Comparison of ENCODE assay signal across 7 mouse cellular contexts in genomic region chr14:20836171-20836904, GRCm38 (mm10). TPM values are rescaled to one million over a fixed set of nuclear protein-coding genes. Genes with fewer than 3 reads are reported as not detected.
DNase-seq lines count a peak whose midpoint lies in the region; ATAC-seq and TF ChIP-seq lines count a peak whose summit lies in the region.

Gene Plau, plus strand, starts transcription at chr14:20836660.

- peak within 1 kb of the TSS; percentile 85 for H3K4me2 ChIP-seq in intestine, postnatal 0 days (replicated peaks; ENCODE audit: low read depth)
- peak within 1 kb of the TSS; percentile 97 for H3K4me2 ChIP-seq in limb, embryonic 13.5 days (replicated peaks)
- peak within 1 kb of the TSS; percentile 96 for H3K4me2 ChIP-seq in midbrain, embryonic 13.5 days (replicated peaks)

- no peaks in the 10 kb centered on the region for H3K36me3 ChIP-seq in intestine, postnatal 0 days (ENCODE audit: control insufficient read depth, insufficient read depth)
- no peaks in the 10 kb centered on the region for H3K36me3 ChIP-seq in limb, embryonic 13.5 days
- no peaks in the 10 kb centered on the region for H3K36me3 ChIP-seq in midbrain, embryonic 13.5 days

- ATAC-seq in intestine, postnatal 0 days, result peak; percentile 74
- peak; percentile 86 for ATAC-seq in limb, embryonic 13.5 days (ENCODE audit: low FRiP score, low read depth)
- ATAC-seq in midbrain, embryonic 13.5 days, result peak; percentile 95

- no peak for TF ChIP-seq CTCF in intestine, postnatal 0 days (IDR thresholded peaks at IDR 0.05; ENCODE audit: low read depth)

- DNase-seq in adrenal gland, adult 8-10 months, result peak; percentile 59
- peak; percentile 87 for DNase-seq in embryo, embryonic 10.5 days (ENCODE audit: low spot score)
- DNase-seq in heart, adult 11 months, result peak; percentile 98
- DNase-seq in spleen, postnatal 36 days (ENCODE audit: low spot score in 2 of 2), result peak; percentile 48 to 51

- H3K4me3 ChIP-seq in intestine, postnatal 0 days (ENCODE audit: low read depth, low read length), result peak within 1 kb of the TSS; percentile 50
- peak within 1 kb of the TSS; percentile 56 for H3K4me3 ChIP-seq in limb, embryonic 13.5 days
- peak within 1 kb of the TSS; percentile 52 for H3K4me3 ChIP-seq in midbrain, embryonic 13.5 days (replicated peaks)

- no peaks in the 10 kb centered on the region for H3K9me3 ChIP-seq in intestine, postnatal 0 days (ENCODE audit: control insufficient read depth)
- H3K9me3 ChIP-seq in limb, embryonic 13.5 days, result no peaks in the 10 kb centered on the region
- no peaks in the 10 kb centered on the region for H3K9me3 ChIP-seq in midbrain, embryonic 13.5 days

- peak within 1 kb of the TSS; percentile 48; the same call in 1 of the 2 replicates for H3K9ac ChIP-seq in intestine, postnatal 0 days (ENCODE audit: low read depth, low read length)
- H3K9ac ChIP-seq in limb, embryonic 13.5 days, result peak within 1 kb of the TSS; percentile 81
- peak within 1 kb of the TSS; percentile 73 for H3K9ac ChIP-seq in midbrain, embryonic 13.5 days (replicated peaks)

- WGBS in intestine, postnatal 0 days, result 1% methylated on average over 29 of the region's 33 CpGs
- WGBS in limb, embryonic 13.5 days, result under 1% methylated on average over 33 of the region's 33 CpGs
- under 1% methylated on average over 33 of the region's 33 CpGs for WGBS in midbrain, embryonic 13.5 days

- 0 out of 2 replicates have a peak, but pooled peaks cover 7% of the 10 kb centered on the region for H3K4me1 ChIP-seq in intestine, postnatal 0 days (replicated peaks; ENCODE audit: control insufficient read depth, insufficient read depth, low read length)
- peaks cover 16% of the 10 kb centered on the region for H3K4me1 ChIP-seq in limb, embryonic 13.5 days
- H3K4me1 ChIP-seq in midbrain, embryonic 13.5 days (replicated peaks), result peaks cover 6% of the 10 kb centered on the region

- H3K27me3 ChIP-seq in intestine, postnatal 0 days (replicated peaks; ENCODE audit: control insufficient read depth, insufficient read depth, low read length), result no peaks in the 10 kb centered on the region
- no peaks in the 10 kb centered on the region for H3K27me3 ChIP-seq in limb, embryonic 13.5 days
- H3K27me3 ChIP-seq in midbrain, embryonic 13.5 days, result peaks cover 15% of the 10 kb centered on the region

- no peak within 1 kb of the TSS for H3K27ac ChIP-seq in intestine, postnatal 0 days (ENCODE audit: low read depth, low read length)
- no peak within 1 kb of the TSS for H3K27ac ChIP-seq in limb, embryonic 13.5 days
- no peak within 1 kb of the TSS for H3K27ac ChIP-seq in midbrain, embryonic 13.5 days

RNA-seq across cellular contexts. Expression of gene Plau, which starts in this region (rescaled TPM):
- 10 to 100 TPM; 22.1 to 48.3 (median 35.9) TPM for total RNA-seq in adrenal gland, adult 8-10 months (2022)
- 2.7 and 3.8 TPM in 2 replicates for polyA plus RNA-seq in intestine, postnatal 0 days (2015; fragmentation: Nextera tagmentation; extraction: Ambion mirVana)
- polyA plus RNA-seq in limb, embryonic 13.5 days (2015; fragmentation: Nextera tagmentation; extraction: Ambion mirVana), result 2.9 and 3.0 TPM in 2 replicates
- polyA plus RNA-seq in midbrain, embryonic 13.5 days (2015; fragmentation: Nextera tagmentation; extraction: Ambion mirVana), result 0.19 and 0.34 TPM in 2 replicates

Comparison
In these comparisons a context has a peak if more than half of its experiments do, and no peak if none do; other contexts are left out.
1. Peak in ATAC-seq, H3K4me3 ChIP-seq, H3K9ac ChIP-seq and H3K4me2 ChIP-seq in midbrain, embryonic 13.5 days; RNA of the gene not detected or under 1 TPM.